Mouse (Mus musculus): ENCODE data around the gene Gm11037. TPM values are rescaled to one million over a fixed set of nuclear protein-coding genes. Genes with fewer than 3 reads are reported as not detected.

Gm11037 gene
- total RNA-seq, 1 experiment from 2014 or later, result not detected

DNA sequence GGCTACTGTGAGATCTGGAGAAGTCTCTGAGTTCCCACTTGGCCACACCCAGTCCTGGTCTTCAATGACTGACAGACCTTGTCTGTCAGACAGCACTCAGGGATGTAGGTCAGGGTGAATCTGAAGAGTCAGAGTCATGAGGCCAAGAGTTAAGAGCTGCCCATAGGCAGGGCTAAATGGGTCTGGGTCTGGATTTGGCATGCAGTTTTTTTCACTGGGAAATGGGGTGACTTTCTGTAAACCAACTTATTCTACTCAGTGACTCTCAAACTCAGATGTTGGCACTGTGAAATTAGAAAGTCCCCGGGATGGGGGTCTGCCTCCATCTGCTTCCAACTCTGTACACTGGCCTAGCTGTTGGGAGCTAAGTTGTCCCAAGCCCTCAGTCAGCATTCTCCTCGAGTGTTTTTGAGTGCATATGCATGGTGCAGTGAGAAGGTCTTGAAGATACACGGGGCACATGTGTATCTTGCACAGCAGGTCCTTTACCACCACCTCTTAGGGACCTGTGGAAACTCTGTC is 4.6 kb upstream of the Gm11037 start:
- DNase-seq, result no peak

DNA sequence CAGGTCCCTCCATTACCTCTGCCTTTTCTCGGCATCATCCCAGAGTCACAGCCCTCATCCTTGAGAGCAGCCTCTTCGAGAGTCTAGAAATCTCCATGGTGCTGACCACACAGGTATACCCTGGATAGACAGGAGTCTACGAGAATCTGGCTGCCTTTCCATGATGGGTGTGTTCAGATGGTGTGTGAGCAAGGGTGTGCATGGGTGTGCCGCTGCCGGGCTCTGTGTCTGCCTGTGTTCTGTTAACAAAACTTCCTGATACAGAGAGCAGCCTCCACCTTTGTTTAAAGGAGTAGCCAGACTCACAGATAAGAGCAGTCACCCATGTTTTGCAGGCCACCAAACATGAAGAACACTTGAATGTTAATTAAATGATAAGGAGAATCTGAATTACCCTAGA is 3.5 kb upstream of the Gm11037 start:
- DNase-seq, result no peak

DNA sequence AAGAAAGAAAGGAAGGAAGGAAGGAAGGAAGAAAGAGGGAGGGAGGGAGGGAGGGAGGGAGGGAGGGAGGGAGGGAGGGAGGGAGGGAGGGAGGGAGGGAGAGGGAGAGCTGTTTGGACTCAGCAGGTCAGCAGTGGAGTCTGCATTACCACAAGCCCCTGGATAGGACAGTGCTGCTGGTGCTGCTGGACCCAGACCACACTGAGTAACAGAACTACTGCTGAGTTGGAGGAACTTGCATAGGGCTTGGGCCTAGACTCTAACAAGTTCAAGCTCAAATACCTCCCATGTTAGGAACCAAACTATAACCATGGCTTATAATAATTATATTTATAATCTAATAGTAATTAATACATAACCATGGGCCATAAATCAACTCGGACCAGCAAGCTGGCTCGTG is 2.4 kb upstream of the Gm11037 start:
- no peak for DNase-seq

DNA sequence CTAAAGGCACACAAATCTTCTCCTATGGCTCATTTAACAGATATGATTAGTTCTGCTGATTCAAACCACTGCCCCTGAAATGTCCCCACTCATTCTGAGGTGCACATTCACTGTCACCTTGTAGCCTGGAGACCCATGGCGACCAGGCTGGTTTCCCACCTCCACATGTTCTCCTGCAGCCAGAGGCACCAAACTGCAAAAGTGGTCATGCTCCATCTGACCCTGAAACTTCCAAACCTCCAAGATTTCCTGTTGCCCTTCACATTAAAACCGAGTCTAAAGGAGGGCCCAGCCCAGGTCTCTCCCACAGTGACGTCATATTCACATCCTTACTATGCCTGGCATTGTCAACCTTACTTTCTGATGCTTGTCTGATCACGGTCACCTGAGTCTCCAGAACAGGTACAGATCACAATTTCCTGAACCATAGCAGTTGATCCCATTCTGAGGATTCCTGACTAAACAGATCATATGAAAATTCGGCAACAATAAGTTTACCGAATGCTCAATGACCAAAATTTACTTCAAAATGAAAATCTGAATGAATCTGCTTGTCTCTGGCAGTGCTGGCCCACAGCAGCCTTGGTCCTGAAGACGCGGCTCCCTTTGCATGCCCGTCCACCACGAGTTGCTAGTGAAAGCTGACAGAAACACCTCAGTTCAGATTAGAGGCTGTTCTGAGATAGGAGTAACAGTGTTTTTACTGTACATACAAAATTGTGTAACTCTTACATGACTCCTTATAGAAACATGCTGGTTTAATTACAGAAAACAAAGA is 997 bp upstream of the Gm11037 start:
- no peak for DNase-seq

DNA sequence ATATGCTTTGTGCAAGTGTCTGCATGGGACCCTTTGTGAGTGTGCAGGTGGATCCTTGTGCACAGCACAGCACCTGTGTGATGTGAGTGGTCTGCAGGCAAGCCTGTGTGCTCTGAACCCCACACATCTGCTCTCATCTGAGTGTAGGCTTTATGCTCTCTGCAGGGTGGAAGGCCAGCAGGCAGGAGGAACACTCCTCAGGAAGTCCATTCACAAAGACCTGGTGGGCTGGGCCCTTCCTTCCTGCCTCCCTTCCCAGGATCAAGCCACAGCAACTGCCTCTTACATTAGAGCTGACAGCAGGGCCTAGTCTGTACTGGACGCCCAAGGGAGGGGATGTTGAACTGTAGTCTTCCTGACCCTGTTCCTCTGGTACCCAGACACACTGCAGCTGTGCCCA is 1.1 kb downstream of the Gm11037 start:
- no peak for DNase-seq

DNA sequence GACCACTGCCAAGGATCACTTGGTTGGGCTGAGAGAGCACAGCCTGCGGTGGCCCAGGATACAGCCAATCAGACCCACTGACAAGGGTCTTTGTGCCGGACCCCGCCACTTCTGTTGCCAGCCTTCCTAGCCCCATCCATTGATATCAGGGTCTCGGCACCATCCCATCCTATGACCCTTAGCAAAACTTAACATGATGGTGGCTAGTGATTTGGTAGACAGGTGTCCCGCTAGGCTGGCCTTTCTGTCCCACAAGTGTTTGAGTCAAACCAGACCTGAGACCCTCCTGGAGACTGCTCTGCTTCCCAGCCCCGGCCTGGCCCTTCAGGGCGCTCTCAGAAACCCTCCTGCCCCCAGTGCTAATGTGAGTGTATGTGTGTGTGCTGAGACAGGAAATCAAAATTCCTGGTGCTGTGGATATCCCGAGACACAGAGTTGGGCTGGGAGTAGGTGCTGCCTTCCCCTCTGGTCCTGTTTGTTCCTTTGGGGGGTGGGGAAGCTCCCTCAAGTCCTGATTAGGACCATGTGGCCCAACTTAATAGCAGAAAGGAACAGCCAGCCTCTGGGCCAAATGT is 1.6 kb downstream of the Gm11037 start:
- no peak for DNase-seq

DNA sequence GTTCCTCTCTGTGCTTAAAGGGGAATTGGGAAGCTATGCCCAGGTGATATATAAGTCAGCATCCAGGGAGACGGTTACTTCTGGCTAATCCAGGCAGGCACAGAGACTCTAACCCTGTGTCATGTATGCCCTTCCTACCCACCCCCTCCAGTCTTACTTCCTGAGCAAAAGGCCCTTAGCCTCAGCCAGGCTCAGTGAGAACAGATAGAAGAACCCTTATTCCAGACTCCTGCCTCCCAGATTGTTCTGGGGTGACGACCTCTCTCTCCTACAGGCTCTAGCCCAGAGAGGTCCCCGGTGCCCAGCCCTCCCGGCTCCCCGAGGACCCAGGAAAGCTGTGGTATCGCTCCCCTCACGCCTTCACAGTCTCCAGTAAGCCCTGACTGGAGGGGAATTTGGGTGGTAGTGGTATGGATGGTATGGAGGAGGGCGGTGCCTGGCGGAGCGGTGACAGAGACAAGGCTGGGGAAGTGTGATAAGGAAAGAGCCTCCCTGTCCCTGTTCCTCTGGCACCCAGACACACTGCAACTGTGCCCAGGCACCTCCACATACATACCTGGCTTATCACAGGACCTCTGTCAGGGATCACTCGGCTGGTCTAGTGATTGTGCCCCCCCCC is 2.3 kb downstream of the Gm11037 start:
- no peak for DNase-seq

DNA sequence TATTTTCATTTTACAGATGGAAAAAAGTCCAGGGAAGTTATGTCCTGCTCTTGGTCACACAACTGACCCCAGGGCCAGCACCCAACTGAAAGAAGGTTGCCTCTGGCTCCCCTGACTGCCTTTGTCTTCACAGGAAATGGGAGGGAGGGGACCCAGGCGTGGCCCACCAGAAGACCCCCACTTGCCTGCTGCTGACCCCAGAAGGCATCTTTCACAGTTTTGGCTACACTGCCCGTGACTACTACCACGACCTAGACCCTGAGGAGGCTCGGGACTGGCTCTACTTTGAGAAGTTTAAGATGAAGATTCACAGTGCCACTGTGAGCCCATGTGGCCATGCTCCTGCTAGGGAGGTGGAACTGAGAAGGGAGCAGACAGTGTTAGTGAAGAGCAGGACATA is 5.0 kb downstream of the Gm11037 start:
- no peak for DNase-seq

DNA sequence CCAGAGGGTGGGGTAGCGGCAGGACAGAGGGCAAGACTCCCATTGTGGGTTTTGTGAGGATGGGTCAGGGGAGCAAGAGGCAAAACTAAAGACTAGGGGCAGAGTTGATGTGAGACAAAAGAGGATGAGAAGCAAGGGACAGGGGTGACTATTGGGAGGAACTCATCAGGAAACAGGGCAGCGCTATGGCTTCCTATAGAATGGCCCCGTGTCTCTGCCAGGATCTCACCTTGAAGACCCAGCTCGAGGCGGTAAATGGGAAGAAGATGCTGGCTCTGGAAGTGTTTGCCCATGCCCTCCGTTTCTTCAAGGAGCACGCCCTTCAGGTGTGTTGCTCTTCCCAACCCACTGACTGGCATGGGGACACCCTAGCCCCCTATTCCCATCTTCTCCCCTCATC is 5.5 kb downstream of the Gm11037 start:
- no peak for DNase-seq

DNA sequence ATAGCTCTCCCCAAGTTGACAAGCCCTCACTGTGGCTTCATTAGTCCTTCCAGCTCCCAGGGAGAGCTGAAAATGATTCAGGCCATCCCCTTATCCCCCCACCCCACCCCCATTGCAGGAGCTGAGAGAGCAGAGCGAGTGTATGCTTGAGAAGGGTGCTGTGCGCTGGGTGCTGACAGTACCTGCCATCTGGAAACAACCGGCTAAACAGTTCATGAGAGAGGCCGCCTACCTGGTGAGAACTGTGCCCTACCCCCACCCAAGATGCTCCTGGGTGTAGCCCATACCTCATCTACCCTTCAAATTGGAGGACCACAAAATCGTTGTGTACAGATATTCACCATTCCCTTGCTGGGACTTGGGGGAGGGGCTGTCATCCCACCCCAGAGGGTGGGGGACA is 6.0 kb downstream of the Gm11037 start:
- DNase-seq, result no peak

DNA sequence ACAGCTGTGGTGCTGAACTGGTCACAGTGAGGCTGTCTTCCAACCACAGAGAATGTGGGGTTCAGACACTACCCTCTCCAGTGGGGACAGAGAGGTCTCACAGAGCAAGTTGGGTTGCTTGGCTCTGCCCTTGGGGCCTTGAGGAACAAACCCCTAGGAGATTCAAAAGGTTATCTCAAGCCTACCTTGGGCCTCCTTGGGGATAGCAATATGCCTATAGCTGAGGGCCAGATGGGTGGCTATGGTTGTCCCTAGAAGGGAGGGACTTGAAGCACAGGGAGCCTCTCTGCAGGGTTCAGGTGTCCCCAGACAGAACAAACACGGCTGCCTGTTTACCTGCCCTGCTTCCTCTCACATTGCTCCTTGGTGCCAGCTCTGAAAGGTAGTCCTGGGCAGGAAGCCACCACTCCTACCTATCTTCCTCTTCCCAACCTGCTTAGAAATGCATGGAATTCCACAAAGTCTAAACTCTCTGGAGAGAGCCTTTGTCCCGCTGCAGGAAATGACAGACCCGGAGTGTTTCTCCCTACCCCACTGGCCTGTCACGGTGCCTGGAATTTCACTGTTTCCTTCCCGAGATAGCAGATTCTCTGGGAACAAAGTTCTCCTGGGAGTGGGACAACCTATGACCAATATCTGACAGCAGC is 6.7 kb downstream of the Gm11037 start:
- no peak for DNase-seq

DNA sequence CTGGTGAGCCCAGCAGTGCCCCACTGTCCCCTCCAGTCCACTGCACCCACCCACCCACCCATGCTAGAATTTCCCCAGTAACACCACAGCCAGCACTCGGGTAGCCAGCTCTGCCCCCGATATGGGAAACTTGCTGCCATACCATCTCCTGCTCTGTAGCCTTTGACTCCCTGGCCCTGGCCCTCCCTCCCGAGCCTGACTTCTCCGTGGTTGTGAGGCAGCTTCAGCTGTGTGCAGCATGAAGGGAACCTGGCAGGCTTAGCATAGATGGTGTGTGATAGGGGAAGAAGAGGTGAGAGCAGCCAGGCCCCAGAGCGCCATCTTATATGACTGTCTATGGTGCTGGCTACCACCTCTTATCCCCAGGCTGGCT is 7.2 kb downstream of the Gm11037 start:
- no peak for DNase-seq

DNA sequence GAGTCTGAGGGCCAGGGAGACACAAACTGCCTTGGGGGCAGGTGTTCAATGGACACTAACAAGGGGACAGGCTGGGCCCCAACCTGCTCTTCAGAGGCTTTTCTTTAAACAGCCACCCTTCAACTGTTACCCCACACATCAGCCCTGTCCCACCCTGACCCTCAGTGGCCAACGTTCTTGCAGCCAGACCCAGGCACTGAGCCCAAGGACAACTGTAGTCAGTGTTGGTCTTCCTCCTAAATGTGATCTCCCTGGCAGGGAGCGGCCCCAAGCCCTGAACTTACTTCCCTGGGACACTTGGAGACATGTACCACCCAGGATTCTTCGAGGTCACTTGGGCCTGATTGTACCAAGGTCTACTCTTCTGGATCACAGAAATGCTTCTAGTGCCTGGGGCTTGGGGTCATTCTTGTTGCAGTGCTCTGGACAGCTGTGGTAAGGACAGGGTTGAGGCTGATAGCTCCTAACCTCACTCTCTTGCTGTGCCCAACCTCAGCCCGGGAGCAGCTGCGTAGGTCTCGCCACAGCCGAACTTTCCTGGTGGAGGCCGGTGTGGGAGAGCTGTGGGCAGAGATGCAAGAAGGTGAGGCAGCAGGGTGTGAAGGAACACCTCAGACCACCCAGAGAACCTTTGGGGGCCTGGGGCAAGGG is 8.2 kb downstream of the Gm11037 start:
- DNase-seq, result no peak

DNA sequence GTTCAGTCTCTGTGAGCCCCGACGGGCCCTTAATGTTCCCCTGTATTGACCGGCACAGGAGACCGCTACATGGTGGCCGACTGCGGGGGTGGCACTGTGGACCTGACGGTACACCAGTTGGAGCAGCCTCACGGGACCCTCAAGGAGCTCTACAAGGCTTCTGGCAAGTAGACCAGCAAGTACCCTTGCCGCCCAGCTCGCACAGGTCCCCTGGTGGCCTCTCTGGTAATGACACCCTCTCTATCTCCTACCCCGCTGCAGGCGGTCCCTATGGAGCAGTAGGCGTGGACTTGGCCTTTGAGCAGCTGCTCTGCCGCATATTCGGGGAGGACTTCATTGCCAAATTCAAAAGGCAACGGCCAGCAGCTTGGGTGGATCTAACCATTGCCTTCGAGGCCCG is 9.3 kb downstream of the Gm11037 start:
- DNase-seq, result peak; percentile 91

DNA sequence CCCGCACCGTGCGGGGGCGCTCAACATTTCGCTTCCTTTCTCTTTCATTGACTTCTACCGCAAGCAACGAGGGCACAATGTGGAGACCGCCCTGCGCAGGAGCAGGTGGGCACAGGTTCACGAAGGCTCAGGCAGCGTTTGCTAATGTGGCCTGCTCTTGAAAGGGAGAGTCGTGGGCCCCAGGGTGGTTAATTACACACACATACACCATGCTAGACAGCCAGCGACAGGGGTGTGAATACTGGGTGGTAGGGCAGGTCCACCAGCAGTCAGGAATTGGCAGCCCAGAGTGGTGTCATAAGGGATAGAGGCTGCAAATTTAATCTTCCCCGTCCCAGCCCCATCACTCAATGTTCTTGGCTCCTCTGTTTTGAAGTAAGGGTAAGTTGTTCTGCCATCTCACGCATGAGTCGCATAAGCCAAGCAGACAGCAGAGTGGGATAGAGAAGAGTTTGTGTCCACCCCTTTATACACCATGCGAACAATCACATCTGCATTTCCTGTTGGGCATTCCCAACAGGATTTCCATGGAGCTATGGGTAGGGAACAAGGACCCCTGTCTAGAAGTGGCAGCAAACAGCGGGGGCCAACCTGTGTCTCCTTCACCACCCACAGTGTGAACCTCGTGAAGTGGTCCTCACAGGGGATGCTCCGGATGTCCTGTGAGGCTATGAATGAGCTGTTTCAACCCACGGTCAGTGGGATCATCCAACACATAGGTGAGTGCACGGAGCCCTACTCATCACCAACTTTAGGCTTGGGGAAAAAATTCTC is 9.9 kb downstream of the Gm11037 start:
- DNase-seq, result no peak

DNA sequence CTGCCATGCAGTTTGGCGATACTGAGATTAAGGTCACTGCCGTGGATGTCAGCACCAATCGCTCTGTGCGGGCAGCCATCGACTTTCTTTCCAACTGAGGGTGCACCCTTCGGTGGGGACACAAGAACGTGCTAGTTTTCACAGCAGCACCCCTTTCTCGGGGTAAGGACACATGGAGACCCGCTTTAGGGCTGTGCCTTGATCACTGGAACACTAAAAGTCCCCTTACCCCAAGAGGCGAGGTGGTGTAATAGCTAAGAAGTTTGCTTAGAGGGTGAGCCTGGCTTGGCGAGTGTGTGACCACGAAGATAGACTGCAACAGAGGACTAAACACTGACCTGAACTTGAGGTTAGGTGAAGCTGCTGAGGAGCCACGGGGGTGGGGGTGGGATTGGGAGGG is 11.8 kb downstream of the Gm11037 start:
- no peak for DNase-seq

DNA sequence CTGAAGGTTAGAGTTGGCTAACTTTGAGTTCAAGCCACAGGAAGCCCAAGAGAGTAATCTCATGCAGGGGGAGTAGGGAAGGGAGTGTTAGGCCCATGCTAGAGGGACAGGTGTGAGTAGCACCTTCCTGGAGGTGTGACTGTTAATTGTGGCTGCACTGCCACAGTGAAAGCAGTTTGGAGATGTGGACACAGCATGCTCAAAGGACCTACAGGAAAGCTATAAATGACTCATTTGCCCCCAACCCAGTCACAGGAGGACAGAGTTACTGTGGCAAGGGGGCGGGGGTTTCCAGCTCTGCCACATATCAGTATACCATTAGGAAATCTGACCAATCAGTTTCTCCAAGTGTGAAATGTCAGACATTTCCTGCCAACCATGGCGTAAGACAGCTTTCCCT is 12.2 kb downstream of the Gm11037 start:
- no peak for DNase-seq

DNA sequence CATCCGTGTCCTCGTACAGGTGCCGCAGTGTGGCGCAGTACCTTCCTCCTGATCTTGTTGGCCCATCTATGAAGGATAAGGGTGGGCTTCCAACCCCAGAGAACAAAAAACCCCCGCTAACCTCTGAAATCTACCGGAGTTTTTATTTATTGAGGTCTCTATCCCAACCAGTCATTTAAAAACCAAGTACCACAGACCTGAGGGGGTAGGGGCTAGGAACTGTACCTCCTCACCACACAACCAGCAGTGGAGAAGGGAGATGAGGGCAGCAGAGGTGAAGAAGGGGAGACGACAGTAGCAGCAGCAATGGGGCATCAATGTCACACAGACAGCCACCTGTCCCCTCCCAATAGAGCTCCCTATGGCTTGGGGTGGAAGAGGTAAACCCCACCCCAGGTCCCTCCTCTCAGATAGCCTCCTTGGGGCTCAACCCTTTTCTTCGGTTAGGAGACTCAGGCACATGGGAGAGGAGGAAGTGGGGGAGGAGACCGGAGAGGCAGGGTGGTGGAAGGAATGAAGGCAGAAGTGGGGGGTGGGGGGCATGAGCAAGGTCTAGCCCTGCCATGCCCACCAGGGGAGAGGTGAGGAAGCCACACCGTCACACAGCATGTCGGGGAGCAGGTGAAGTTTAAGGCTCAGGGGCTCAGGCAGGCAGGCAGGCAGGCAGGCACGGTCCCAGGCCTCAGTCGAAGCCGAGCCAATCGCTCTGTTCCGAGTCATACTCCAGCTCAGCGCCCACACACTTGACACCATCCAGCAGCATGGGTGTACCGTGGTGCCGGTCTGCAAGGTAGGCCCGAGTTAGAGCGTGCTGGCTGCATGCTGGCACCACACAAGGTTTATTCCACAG is 13.1 kb downstream of the Gm11037 start:
- DNase-seq, result no peak

DNA sequence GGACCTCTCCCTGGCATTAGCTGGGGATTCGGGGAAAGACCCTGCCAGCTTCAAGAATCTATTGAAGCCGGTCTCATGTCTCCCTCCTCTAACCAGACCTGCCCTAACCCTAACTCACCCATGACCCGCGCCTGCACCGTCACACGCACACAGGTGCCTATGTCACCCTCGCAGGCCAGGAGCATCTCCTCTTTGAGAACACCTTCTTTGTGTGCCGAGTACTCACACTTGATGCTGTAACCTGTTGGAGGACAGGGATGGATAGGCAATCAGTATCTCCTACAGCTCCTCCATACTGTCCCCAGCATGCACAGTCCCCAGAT is 13.7 kb downstream of the Gm11037 start:
- DNase-seq, result no peak

DNA sequence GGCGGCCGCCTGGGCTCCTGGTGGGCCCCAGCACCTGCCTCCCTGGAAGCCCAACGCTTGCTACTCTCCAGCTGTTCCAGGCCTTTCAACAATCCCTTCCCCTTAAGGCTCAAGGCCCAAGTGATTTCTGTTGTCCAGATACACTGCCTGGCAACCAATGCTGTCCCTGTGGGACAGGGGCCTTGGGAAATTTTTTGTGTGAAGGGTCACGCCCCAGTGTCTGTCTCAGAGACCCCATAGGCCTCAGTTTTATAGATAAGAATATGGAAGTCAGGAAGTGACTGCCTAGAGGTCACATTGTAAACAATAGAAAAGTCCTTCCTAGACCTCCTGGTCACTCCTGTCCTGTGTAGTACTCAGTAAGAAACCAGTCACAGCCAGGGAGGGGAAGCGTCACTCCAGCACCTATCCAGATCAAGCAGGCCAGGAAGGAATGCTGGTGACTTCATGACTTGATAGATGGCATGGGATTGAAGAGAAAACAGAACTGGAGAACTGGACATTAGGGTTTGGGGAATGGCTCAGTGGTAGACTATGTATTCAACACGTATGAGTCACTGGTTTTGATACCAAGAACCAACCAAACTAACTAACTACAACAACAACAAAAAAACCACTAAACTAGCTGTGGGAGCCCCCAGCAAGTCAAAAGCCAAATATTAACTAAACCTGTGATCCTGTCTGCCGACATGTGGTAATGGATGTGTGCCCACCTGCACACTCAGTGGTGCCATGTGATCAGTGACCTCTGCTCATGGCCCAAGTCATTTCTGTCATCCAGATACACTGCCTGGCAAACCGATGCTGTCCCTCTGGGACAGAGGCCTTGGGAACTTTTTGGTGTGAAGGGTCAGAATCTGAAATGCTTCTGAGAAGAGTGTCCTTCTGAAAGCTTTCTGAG is 15.3 kb downstream of the Gm11037 start:
- DNase-seq, result peak; percentile 49

Data from adrenal gland, postnatal 14 days (tissue).